Mouse (Mus musculus) retina, postnatal 1 day (tissue): ENCODE measurements at regions not wholly inside any gene's neighbourhood (a gene's known extent, or its start where the extent isn't known, plus 50 kb on each side); places are given as distances from the start of the nearest gene placed in this dataset.

Source experiments
- DNase-seq: peaks from one replicate; pipeline ENCODE4 v3.0.0-alpha.2; 2012

DNA sequence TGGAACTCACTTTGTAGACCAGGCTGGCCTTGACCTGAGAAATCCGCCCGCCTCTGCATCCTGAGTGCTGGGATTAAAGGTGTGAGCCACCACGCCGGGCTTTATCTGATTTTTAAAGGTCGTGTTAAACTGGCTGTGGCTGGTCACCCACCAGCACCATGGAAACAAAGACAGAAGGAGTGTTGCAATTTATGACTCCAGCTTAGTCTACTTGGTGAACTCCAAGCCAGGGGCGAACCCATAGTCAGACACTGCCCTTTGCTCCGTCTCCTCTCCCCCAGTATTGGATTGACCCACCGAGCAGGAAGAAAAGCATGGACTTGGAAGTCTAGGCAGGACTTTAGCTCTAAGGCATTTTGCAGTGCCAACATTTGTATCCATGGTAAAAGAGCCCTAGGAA is 86.5 kb upstream of the Fam3c start:
- no peak for DNase-seq

DNA sequence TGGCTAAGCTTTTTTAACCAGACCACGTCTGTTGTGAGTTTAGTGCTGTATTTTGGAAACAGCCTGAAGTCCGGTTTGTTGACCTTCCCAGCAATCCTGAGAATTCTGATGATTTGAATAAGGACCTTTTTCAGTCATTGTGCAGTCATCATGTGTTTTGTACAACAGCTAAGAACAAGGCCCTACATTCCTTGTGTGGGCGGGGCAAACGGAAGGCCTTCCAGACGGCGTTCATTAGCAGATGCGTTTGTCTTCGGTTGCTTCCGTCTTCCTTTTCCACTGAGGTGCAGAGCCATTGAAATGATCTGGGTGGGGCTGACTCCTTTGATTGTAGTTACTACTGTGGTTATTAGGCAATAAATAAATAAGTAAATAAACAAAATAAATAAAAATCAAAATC is 83.8 kb upstream of the Fam3c start:
- no peak for DNase-seq

DNA sequence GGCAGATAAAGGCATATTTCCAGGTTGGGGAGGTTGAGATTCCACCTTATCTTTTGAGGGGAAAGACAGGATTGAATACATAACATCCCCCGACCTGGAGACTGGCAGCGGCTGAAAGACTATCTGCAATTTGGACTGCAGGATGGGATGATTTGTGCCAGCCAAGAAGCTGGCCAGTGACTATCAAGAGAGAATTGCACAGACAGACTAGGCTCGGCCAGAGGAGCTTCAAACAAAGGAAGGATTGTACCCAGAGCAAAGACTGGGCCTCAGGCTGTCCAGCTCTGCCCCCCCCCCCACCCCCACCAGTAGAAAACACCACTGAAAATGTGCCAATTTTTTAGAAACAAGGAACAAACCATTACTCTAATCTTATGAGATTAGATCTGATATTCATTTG is 73.0 kb upstream of the Fam3c start:
- DNase-seq = peak; percentile 76

DNA sequence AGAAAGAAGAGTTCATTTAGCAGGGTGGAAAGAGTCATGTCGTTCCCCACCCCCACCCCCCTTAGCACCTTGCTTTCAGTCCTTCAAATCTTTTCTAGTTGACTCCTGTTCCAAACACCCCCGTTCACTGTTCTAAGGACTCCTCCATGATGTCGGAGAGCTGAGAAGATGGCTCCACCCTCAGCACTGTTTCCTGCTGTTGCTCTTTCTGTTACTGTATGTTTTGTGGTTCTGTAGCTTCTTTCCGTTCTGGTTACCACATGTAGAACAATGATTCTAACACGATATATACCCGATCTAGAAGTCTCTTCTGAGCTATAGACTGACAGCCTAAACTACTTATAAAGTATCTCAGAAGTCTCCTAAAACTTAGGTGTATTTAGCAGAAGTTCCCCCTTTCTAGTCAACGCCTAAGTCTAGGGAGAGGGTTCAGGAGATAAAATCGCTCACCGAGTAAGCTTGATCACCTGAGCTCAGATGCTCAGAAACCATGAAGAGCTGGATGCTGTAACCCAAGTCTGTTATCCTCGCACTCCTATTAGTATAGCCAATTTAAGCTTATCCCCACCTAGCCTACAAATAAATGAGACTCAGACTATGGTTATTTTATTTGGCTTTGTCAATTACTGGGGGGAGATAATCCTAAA is 68.2 kb upstream of the Fam3c start:
- DNase-seq = no peak

DNA sequence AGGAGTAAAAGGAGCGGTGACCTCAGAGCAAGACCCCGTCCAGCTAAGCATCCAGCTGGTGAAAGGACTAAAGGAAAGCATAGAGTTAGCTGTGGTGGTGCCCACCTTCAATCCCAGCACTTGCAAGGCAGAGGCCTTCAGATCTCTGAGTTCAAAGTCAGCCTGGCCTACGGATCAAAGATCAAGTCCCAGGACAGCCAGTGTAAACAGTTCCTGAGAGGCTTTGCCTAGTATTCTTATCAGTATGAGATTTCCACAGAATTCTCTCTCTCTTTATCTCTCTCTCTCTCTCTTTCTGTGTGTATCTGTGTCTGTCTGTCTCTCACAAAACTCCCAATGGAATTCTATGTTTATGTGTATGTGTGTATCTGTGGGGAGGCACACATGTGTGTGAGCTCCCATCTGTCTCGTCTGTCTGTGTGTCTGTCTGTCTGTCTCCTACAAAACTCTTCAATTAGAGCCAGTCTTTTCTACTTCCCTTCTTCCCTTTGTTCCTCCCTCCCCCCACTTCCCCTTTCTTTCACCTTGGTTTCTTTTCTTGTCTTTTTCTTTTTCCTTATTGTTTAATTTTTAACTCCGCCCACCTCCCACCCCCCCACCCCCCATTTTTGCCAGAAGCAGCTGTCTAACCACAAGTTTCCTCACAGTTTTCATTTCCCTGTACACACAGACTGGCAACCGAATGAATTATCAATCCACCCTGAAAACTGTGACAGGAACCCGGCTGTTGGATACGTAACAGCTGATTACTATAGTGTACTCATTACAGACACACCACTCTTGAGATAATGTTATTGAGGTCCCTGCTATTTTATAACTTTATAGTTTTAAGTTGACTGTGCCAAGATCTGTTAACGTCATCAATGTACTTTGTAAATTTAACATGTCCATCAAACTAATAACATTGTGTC is 67.3 kb upstream of the Fam3c start:
- DNase-seq = no peak

DNA sequence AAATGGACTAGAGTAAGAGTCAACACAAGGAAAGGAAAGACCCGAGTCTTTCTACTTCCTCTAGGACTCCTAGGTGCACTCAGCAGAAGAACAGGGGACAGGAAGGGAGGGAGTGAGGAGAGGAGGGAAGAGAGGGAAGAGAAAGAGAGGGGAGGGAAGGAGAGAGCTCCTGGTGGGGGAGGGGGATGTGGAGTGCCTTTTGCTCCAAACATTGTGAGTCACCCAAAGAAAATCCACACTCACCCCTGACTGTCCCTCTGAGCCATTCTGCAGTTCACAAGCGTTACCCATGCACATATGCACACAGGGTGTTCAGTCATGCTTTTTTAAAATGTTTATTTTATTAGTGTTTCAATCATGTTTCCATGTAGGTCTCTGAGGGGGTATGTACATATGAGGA is 65.5 kb upstream of the Fam3c start:
- no peak for DNase-seq

DNA sequence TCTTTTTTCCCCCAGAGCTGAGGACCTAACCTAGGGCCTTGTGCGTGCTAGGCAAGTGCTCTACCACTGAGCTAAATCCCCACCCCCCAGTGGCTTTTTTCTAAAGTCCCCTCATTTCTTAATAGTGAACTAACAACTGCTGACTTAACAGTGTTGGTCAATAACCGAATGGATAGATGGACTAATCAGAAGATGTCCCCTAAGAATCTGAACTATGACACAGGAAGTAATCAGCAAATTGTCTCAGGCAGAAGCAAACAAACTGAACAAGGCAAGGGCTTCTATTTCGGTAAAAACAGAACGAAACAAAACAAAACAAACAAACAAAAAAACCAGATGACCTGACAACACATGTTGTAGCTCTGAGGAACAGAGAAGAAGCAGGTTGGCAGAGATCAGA is 62.2 kb upstream of the Fam3c start:
- DNase-seq = no peak

DNA sequence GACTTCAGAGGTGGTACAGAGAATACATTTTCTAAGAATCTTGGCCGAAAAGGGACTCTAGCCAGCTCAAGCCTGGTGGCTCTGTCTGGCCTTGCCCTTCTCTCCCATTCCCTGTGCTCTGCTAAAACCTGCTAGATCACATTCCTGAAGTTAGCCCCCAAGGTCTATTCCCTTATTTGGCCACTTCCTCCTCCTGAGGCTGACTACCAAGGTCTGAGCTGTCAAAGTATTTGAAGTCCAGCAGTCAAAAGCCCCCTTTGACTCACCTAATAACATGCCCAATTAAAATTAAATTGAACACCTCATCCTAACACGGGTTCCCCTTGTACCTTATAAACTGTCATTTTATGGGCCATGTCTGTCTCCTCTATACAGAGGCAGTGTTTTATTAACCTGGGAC is 61.1 kb upstream of the Fam3c start:
- no peak for DNase-seq

DNA sequence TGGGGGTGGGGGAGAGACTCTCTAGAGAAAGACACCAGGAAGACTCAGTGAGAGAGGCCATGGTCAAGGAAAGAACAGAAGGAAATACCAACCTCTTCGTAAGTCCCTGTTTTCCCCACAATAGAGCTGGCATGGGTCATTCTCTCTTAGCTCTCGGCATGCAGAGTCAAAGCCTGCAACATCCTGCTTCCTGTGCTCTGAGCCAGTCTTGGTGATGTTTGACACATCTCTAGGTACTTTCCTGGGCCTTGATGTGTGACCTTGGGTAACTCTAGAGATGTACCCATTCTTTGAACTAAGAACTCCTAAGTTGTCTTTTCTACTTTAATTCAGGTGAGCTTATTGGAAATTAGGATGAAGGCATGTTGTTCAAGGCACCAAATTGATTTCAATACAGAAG is 55.8 kb upstream of the Fam3c start:
- no peak for DNase-seq

DNA sequence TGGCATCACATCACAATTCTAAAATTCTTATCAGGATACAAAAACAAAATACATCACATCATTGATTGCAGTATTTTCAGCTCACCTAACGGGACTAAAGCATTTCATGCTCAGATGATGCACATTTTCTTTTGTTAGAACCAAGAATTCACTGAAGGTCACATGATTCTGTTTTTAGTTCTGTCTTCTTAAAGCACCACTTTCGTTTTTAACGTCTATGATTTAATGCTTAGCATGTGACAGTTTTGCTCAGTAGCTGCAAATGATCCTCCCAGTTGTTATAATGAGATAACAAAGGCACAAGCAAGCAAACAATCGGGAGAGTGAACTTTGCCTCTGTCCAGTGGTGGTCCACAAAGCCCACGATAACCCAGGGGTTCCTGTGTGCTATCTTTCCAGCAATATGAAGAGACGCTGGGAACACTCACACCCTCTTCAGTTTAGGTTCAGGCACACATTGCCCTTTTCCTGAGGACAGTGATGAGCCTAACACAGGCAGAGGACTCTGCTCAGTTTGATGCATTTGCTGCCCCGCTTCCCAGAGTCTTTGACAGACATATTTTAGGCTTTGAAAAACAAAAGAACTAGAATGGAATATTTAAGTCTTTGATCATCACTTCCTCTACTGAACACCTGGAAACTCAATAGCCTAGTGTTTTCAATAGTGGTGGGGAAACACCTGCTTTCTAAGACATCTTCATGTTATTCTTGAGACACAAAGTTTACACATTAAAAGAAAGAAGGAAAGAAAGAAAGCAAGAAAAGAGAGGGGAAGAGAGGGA is 53.0 kb upstream of the Fam3c start:
- no peak for DNase-seq
